Mouse (Mus musculus) heart, postnatal 4 days (tissue): ENCODE data around the gene Ofcc1. TPM values are rescaled to one million over a fixed set of nuclear protein-coding genes. Genes with fewer than 3 reads are reported as not detected.

Experiments used
- DNase-seq: peaks from one replicate; pipeline ENCODE4 v3.0.0; 2021
- total RNA-seq, 2 experiments: library from RNA; stranded (reverse); gene quantifications; 2 replicates each; pipeline ENCODE4 v1.2.3; 2021

Gene Ofcc1
- total RNA-seq, 2 experiments from 2014 or later, result not detected

- DNase-seq, result no peak
These were observed 117.4 kb downstream of the Ofcc1 start for GRCm38 (mm10) chr13:40243821-40244220.

- no peak for DNase-seq
These were observed 124.9 kb downstream of the Ofcc1 start for GRCm38 (mm10) chr13:40236356-40236755.

- DNase-seq, result no peak
These were observed 152.9 kb downstream of the Ofcc1 start for GRCm38 (mm10) chr13:40208314-40208713.

- no peak for DNase-seq
These were observed 179.5 kb downstream of the Ofcc1 start for GRCm38 (mm10) chr13:40181786-40182185.

- no peak for DNase-seq
These were observed 189.5 kb downstream of the Ofcc1 start for GRCm38 (mm10) chr13:40171775-40172174.

GRCm38 (mm10) chr13:40167871-40168270, 193.4 kb downstream of the Ofcc1 start:
- DNase-seq, result no peak

- DNase-seq, result no peak
These were observed 205.8 kb downstream of the Ofcc1 start for GRCm38 (mm10) chr13:40155466-40155865.

GRCm38 (mm10) chr13:40139906-40140305, 221.3 kb downstream of the Ofcc1 start:
- DNase-seq, result no peak

GRCm38 (mm10) chr13:40136096-40136495, 225.2 kb downstream of the Ofcc1 start:
- DNase-seq, result no peak

GRCm38 (mm10) chr13:40135670-40136069, 225.6 kb downstream of the Ofcc1 start:
- no peak for DNase-seq

- DNase-seq, result no peak
These were observed 237.4 kb downstream of the Ofcc1 start for GRCm38 (mm10) chr13:40123868-40124267.

GRCm38 (mm10) chr13:40112336-40112735, 248.9 kb downstream of the Ofcc1 start:
- no peak for DNase-seq

GRCm38 (mm10) chr13:40076236-40076635, 285.0 kb downstream of the Ofcc1 start:
- DNase-seq, result no peak

GRCm38 (mm10) chr13:40074850-40075416, 286.3 kb downstream of the Ofcc1 start:
- DNase-seq, result no peak

- no peak for DNase-seq
These were observed 291.2 kb downstream of the Ofcc1 start for GRCm38 (mm10) chr13:40070004-40070403.

GRCm38 (mm10) chr13:40061281-40061680, 300.0 kb downstream of the Ofcc1 start:
- no peak for DNase-seq

- no peak for DNase-seq
These were observed 323.4 kb downstream of the Ofcc1 start for GRCm38 (mm10) chr13:40037881-40038280.

- no peak for DNase-seq
These were observed 324.1 kb downstream of the Ofcc1 start for GRCm38 (mm10) chr13:40036981-40037765.

- DNase-seq, result no peak
These were observed 331.8 kb downstream of the Ofcc1 start for GRCm38 (mm10) chr13:40029426-40029825.

GRCm38 (mm10) chr13:40028827-40029226, 332.4 kb downstream of the Ofcc1 start:
- no peak for DNase-seq

GRCm38 (mm10) chr13:40025816-40026215, 335.4 kb downstream of the Ofcc1 start:
- DNase-seq, result no peak

GRCm38 (mm10) chr13:40023201-40023777, 338.0 kb downstream of the Ofcc1 start:
- no peak for DNase-seq

- no peak for DNase-seq
These were observed 338.6 kb downstream of the Ofcc1 start for GRCm38 (mm10) chr13:40022609-40023008.

- DNase-seq, result no peak
These were observed 361.0 kb downstream of the Ofcc1 start for GRCm38 (mm10) chr13:40000236-40000635.
